Comparison of ENCODE assay signal across 9 mouse cellular contexts in the genomic region with DNA sequence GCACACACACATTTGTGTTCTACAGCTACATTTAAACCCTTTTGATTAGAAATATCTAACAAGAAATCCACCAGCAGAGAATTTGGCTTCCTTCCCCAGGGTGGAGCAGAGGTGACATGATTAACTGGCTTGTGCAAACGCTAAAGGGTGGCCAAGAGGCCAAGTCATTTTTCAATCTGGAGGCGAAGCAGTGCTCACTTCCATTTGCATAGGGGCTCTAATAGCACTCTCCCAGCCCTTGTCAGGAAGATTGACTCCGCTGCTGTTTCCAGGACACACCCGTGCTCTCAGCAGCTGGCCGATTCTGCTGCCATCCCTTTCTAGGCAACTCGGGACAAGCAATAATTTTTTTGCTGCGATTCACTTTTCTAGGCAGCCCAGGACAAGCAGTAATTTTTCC. TPM values are rescaled to one million over a fixed set of nuclear protein-coding genes. Genes with fewer than 3 reads are reported as not detected.
DNase-seq lines count a peak whose midpoint lies in the region; ATAC-seq and TF ChIP-seq lines count a peak whose summit lies in the region.
"Had no signal": no experiment of that assay in that cellular context is flagged by ENCODE, and none has a peak within 500 bp of the region (broad histone marks: within the 10 kb centered on the region; RNA-seq: fewer than 3 reads in every experiment).

No protein-coding gene starts in this region.

- no peak overlapping the region for H3K9ac ChIP-seq in lung, embryonic 15.5 days
- H3K9ac ChIP-seq in heart, embryonic 16.5 days (ENCODE audit: low read length), result no peak overlapping the region
- H3K9ac ChIP-seq in kidney, embryonic 16.5 days (replicated peaks; ENCODE audit: low read length), result no peak overlapping the region

- no peaks in the 10 kb centered on the region for H3K36me3 ChIP-seq in lung, embryonic 15.5 days
- no peaks in the 10 kb centered on the region for H3K36me3 ChIP-seq in heart, embryonic 16.5 days (ENCODE audit: control insufficient read depth, insufficient read depth)
- H3K36me3 ChIP-seq in kidney, embryonic 16.5 days (ENCODE audit: insufficient read depth, low read length), result no peaks in the 10 kb centered on the region
- H3K36me3 ChIP-seq: G1E had no signal

- DNase-seq in lung, adult 2 months, result no peak
- peak; percentile 18 for DNase-seq in skeletal muscle tissue, adult 2 months (ENCODE audit: low read depth, low spot score)
- DNase-seq in natural killer cell, adult 2 months (ENCODE audit: low spot score in 2 of 2), result no peak
- DNase-seq in layer of hippocampus, postnatal 36 days, result no peak
- no peak for DNase-seq in layer of hippocampus, adult 9-11 months

- peak overlapping the region; percentile 4; the same call in 1 of the 2 replicates for H3K4me2 ChIP-seq in lung, embryonic 15.5 days
- H3K4me2 ChIP-seq in heart, embryonic 16.5 days (ENCODE audit: low read depth, low read length), result no peak overlapping the region
- H3K4me2 ChIP-seq in kidney, embryonic 16.5 days (replicated peaks; ENCODE audit: low read depth, low read length), result 0 out of 2 replicates have a peak overlapping the region, but pooled peaks have one; percentile 26

- peaks cover 25% of the 10 kb centered on the region for H3K4me1 ChIP-seq in lung, embryonic 15.5 days
- H3K4me1 ChIP-seq in lung, adult 2 months (ENCODE audit: control insufficient read depth, insufficient read depth, low read length), result 0 out of 2 replicates have a peak, but pooled peaks cover 4% of the 10 kb centered on the region
- peaks cover 5% of the 10 kb centered on the region for H3K4me1 ChIP-seq in heart, embryonic 16.5 days (ENCODE audit: control insufficient read depth, insufficient read depth, low read length)
- peaks cover 26% of the 10 kb centered on the region for H3K4me1 ChIP-seq in kidney, embryonic 16.5 days (ENCODE audit: insufficient read depth, low read length)

- H3K27ac ChIP-seq in lung, embryonic 15.5 days, result peak overlapping the region; percentile 25; the same call in 1 of the 2 replicates
- peak overlapping the region; percentile 42; the same call in 1 of the 2 replicates for H3K27ac ChIP-seq in heart, embryonic 16.5 days (ENCODE audit: low read length)
- H3K27ac ChIP-seq in kidney, embryonic 16.5 days (ENCODE audit: low read length), result peak overlapping the region; percentile 74; the same call in 1 of the 2 replicates

- no peak for ATAC-seq in lung, embryonic 15.5 days (ENCODE audit: borderline replicate concordance, extremely low read depth, low FRiP score, low TSS enrichment)
- ATAC-seq in heart, embryonic 16.5 days (replicated peaks; ENCODE audit: extremely low read depth, insufficient read depth, low FRiP score), result no peak
- peak; percentile 80 for ATAC-seq in kidney, embryonic 16.5 days (ENCODE audit: low FRiP score, low TSS enrichment)

- H3K4me3 ChIP-seq in lung, embryonic 15.5 days, result no peak overlapping the region
- no peak overlapping the region for H3K4me3 ChIP-seq in lung, adult 2 months (replicated peaks; ENCODE audit: extremely low read depth, low read depth, low read length)
- no peak overlapping the region for H3K4me3 ChIP-seq in heart, embryonic 16.5 days (ENCODE audit: low read length)
- no peak overlapping the region for H3K4me3 ChIP-seq in kidney, embryonic 16.5 days (ENCODE audit: low read length)

- no peak for TF ChIP-seq POLR2A in lung, adult 2 months (IDR thresholded peaks at IDR 0.05; ENCODE audit: borderline replicate concordance, extremely low read depth, low read depth, low read length)

- no peaks in the 10 kb centered on the region for H3K27me3 ChIP-seq in lung, embryonic 15.5 days
- no peaks in the 10 kb centered on the region for H3K27me3 ChIP-seq in heart, embryonic 16.5 days (ENCODE audit: control insufficient read depth, insufficient read depth, low read length)
- no peaks in the 10 kb centered on the region for H3K27me3 ChIP-seq in kidney, embryonic 16.5 days (ENCODE audit: insufficient read depth, low read length)

- 4% methylated on average over 7 of the region's 7 CpGs for WGBS in lung, embryonic 15.5 days
- 6% methylated on average over 7 of the region's 7 CpGs for WGBS in lung, adult 2 months
- WGBS in heart, embryonic 16.5 days, result 31% methylated on average over 7 of the region's 7 CpGs
- WGBS in kidney, embryonic 16.5 days, result 2% methylated on average over 7 of the region's 7 CpGs

- TF ChIP-seq CTCF in lung, adult 2 months (IDR thresholded peaks at IDR 0.05; ENCODE audit: insufficient read depth, low read length), result no peak

- H3K9me3 ChIP-seq in lung, embryonic 15.5 days, result no peaks in the 10 kb centered on the region
- H3K9me3 ChIP-seq in heart, embryonic 16.5 days (replicated peaks; ENCODE audit: control insufficient read depth, low read length), result no peaks in the 10 kb centered on the region
- H3K9me3 ChIP-seq in kidney, embryonic 16.5 days (ENCODE audit: low read length), result no peaks in the 10 kb centered on the region
- H3K9me3 ChIP-seq: G1E had no signal

RNA-seq across cellular contexts. Expression of gene Rbp2, which starts 11.2 kb away (rescaled TPM):
- 0.61 and 1.0 TPM in 2 replicates for polyA plus RNA-seq in lung, embryonic 15.5 days (2015; fragmentation: Nextera tagmentation; extraction: Ambion mirVana)
- polyA plus RNA-seq in lung, adult 2 months (2012; rRNA removed), result 0.40 and 12.4 TPM in 2 replicates
- 0.47 and 1.3 TPM in 2 replicates for polyA plus RNA-seq in heart, embryonic 16.5 days (2015; fragmentation: Nextera tagmentation; extraction: Ambion mirVana)
- polyA plus RNA-seq in kidney, embryonic 16.5 days (2015; fragmentation: Nextera tagmentation; extraction: Ambion mirVana), result 0.59 TPM in 1 of 2 replicates, not detected in the other
- not detected for total RNA-seq in layer of hippocampus, postnatal 36 days (2021)
- total RNA-seq: G1E had no signal
